Mouse (Mus musculus) cortical plate, adult 2 months (tissue): ENCODE measurements at regions not wholly inside any gene's neighbourhood (a gene's known extent, or its start where the extent isn't known, plus 50 kb on each side); places are given as distances from the start of the nearest gene placed in this dataset.

ENCODE experiments used
- CTCF ChIP-seq: fragments of 200-500 bp; IDR thresholded peaks from 2 replicates; pipeline ENCODE4 v1.5.1; 2011; ENCODE audit warnings: mild to moderate bottlenecking, control low read depth, low read length; ENCODE audit not compliant: insufficient read depth; ENCODE audit errors: extremely low read depth
- POLR2A ChIP-seq: fragments of 200-500 bp; IDR thresholded peaks from 2 replicates; pipeline ENCODE4 v1.6.1; 2011; ENCODE audit warnings: mild to moderate bottlenecking, low read length, control low read depth; ENCODE audit not compliant: insufficient read depth; ENCODE audit errors: extremely low read depth

GRCm38 (mm10) chr14:18983901-18984300, 89.8 kb upstream of the Ube2e2 start:
- TF ChIP-seq CTCF, result no peak
- no peak for TF ChIP-seq POLR2A
